Mouse (Mus musculus) retina, embryonic 14.5 days (tissue): ENCODE data around the gene Igf2bp3.
"Not testable (repeated sequence)": the region's sequence is repeated elsewhere in the genome, so short reads cannot be mapped to it uniquely, and the experiment has no call there.

Experiments
- DNase-seq: peaks from one replicate; pipeline ENCODE4 v3.0.0-alpha.2; 2015; ENCODE audit warnings: low spot score

Gene Igf2bp3

DNA sequence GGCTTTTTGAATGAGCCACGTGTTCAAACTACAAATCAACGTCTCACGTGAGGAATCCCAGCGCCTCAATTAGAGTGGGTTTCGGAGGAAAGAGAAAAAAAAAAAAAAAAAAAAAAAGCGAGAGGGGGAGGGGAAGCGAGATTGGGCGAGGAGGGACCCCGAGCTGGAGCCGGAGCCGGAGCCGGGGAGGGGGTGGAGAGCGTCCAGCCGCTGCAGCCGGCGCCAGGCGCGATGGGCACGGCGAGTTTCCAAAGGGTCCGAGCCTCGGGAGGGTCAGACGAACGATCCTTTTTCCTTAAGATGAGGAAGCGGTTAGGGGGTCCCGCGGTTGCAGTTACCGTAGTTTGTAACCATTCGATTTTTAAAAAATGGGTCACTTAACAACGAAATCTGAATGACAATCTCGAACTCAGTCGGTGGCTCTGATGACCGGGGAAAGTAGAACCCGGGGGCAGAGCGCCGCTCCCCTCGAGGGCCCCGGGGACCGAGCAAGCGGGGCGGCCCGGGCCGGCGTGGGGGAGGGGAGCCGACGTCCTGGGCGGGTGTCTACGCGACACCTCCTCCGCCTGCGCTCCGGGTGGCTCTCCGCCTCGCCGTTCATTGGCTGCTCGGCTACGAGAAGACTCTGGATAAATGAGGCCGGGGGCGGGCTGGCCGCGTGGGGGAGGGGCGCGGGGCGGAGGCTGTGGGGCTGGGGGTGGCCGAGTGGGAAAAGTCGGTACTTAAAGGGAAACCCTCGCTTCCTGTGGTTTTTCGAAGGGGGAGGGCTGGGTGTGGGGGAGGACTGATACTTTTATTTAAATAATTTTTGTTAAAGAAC, at the start of gene Igf2bp3:
Gene Igf2bp3 (minus strand): TSS at position 30 of the 820 bp plus-strand sequence.
- DNase-seq: peak; percentile 91

DNA sequence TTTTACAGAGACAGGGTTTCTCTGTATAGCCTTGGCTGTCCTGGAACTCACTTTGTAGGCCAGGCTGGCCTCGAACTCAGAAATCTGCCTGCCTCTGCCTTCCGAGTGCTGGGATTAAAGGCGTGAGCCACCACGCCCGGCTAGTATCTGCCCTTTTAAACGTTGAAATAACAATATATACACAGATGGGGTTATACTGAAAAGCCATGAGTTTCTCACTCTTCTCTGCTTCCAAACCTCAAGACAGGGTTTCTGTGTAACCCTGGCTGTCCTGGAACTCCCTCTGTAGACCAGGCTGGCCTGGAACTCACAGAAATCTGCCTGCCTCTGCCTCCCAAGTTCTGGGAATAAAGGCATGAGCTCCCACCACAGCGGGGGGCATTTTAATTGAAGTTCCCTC, 49.7 kb upstream of the Igf2bp3 start:
- not testable (repeated sequence) for DNase-seq

DNA sequence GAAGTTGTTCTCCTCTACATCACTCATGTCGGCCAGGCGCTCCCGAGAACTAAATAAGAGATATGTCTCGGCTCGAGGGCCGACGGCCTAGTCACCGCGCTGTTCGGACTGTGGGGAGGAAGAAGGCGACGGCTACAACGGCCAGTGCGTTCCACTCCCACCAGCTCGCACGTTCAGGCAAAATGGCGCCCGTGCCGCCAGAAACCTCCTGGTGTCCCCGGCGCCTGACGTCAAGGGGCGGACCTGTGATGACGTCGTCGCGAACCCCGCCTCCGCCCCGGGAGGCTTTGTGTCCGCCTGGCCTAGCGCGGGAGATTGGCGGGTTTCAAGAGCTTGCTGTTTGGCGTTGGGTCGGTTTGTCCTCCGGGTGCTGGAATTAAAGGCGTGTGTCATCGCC, 49.1 kb upstream of the Igf2bp3 start, which contains the start of gene Tra2a:
Gene Tra2a (minus strand): TSS at position 187 of the 397 bp plus-strand sequence.
- DNase-seq: peak; percentile 97

DNA sequence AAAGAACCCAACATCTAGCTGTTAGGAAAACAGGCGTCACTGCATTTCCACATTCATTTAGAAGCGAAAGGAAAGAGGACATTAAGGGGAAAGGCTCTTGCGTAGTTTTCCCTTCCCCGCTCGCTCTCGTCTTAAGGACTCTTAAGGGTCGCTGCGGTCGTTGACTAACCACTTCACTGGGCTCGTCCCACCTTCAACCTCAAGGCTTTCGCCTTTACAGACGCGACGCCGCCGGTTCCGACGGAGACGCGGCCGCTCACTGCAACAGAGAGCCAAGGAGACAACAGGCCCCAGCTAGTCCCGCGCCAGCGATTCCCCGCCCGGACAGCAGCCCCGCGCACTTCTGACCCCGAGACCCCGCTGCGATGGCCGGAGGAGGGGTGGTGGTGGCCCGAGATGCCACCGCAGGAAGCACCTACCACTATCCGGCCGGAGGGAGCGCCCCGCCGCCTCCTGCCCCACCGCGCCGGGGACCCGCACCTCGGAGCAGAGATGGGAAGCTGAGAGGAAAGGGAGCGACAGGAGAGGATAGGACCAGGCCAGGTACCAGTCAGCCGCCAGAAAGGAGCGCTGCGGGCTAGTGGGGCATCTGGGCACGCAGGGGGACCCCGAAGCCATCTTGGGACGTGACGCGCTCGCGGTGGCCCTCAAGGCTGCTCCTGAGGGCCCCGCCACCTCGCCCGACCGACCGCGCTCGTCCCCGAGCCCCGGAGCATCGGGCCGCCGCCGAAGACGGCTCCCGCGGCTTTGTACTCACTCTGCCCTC, 48.5 kb upstream of the Igf2bp3 start:
- DNase-seq: peak; percentile 54

DNA sequence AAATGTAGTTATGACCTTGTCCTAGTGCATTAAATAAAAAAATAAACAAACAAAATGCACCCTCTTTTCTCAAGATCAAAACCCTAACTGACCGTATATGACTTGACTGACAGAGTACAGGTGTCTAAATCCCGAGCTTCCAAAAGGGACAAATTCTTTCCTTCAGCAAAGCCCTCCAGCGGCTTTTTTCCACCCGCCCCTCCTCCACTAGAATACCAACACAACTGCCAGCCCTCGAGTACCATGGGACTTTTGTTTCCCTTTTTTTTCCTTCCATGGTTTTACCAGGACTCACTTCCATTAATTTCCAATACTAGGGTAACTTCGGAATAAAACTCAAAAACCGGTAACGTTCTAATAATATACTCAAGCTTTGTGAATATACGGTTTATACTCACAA, 47.7 kb upstream of the Igf2bp3 start:
- peak; percentile 61 for DNase-seq

DNA sequence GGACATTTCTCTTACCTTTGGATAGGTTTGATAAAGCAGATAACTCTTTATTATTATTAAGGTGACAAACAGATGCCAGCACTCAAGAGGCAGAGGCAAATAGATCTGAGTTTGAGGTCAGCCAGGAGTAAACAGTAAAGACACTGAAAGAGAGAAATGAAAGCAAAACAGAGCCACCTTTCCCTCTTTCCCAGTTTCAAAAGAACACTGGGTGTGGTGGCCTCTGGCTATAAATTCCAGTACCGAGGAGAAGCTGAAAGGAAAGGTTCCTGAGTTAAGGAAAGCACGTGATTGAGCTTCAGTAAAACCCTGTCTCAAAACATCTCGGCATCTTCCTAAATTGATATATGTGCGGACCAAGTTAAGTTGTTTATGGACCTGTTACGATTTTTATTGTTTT, 45.0 kb upstream of the Igf2bp3 start:
- no peak for DNase-seq

DNA sequence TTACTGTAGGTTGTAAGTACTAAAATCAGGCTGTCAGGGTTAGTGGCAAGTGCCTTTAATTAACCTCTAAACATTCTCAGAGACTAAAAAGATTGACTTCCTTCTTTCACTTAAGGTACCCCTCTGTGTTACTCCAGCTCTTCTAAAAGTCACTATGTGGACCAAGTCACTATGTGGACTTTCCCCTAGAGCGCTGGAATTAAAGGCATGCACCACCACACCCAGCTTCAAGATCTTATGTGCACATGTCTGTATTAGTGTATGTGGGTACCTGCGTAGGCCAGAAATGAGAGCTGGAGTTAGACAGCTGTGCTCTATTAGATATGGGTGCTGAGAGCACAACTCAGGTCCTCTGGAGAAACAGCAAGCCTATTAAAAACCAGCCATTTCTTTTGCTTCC, 43.1 kb upstream of the Igf2bp3 start:
- DNase-seq: no peak

DNA sequence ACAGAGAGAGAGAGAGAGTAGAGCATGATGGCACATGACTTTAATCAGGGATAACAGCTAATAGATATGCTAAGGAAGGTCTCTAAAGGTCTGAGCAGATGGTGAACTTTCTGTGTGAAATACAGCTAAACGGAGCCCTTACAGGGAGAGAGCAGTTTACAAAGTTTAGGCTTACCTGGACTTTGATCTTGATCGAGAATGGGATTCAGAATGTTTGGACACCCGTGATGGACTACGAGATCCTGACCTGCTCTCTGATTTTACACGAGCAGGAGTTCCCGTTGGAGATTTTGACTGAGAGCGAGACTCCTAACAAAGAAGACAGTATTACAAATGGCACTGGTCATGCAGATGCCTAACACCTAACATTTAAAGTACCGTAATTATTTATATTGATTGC, 37.5 kb upstream of the Igf2bp3 start:
- DNase-seq: no peak

DNA sequence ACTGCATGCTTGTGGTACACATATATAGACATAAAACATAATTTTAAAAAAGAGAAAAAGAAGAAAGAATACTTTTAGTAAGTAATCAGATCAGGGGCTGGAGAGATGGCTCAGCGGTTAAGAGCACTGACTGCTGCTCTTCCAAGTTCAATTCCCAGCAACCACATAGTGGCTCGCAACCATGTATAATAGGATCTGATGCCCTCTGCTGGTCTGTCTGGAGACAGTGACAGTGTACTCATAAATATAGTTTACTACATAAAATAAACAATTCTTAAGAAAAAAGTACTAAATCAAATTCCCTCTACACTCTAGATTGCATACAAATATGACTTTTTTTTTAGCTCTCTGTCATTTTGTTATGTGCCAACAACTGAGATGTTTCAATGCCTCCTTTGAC, 36.4 kb upstream of the Igf2bp3 start:
- no peak for DNase-seq

DNA sequence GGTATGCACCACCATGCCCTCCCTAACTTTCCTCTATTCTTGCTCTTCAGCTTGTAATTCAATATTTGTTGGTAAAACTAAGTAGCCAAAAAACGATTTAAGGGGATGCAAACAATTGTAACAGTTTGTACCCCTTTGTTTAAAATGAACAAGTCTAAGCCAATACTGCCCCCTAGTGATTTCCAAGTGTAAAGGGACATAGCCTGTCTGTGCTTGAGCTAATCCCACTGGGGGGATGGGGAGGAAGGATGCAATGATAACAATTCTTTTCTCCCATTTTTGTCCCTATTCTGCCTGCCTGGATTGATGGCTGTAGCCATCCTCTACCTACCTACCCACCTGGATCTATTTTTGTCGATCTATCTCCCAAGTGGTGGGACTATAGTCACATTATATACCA, 32.5 kb upstream of the Igf2bp3 start:
- DNase-seq: peak; percentile 90

DNA sequence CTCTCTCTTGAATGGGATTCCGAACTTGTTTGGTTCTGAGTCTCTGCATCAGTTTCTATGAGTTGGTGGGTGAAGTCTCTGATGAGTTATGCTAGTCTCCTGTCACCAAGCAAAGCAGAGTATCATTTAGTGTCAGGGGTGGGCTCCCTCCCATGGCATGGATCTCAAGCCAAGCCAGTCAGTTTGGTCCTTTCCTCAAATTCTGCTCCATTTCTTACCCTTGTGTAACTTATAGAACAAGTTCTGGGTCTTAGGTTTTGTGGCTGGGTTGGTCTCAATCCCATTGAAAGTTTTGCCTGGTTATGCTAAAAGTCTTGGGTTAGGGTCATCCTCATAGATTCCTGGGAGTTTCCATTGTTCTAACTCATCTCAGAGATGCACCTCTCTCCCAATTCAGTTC, 27.6 kb upstream of the Igf2bp3 start:
- no peak for DNase-seq

DNA sequence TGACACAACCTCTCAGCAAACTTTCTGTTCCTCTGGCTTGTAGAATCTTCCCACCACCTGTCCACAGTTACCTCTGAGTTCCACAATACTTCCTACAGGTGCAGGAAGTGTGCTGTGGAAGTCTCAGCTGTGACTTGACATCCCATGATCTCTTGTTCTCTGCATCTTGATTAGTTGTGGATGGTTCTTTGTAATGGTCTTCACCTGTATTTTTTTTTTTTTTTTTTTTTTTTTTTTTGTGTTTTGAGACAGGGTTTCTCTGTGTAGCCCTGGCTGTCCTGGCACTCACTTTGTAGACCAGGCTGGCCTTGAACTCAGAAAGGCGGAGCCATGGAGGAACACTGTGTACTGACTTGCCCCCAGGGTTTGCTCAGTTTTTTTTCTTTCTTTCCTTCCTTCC, 26.8 kb upstream of the Igf2bp3 start:
- no peak for DNase-seq

DNA sequence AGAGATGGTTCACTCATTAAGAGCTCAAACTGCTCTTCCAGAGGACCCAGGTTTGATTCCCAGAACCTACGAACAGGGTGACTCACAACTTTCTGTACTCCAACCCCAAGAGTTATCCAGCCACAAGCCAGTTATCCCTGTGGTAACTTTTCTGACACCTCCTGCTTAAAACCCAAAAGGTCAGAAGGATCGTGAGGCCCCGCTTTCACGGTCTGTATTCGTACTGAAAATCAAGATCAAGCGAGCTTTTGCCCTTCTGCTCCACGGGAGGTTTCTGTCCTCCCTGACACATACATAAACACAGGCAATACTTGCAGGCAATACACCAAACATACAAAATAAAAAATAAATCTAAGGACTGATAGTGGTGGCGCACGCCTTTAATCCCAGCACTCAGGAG, 21.6 kb upstream of the Igf2bp3 start:
- DNase-seq: peak; percentile 85

DNA sequence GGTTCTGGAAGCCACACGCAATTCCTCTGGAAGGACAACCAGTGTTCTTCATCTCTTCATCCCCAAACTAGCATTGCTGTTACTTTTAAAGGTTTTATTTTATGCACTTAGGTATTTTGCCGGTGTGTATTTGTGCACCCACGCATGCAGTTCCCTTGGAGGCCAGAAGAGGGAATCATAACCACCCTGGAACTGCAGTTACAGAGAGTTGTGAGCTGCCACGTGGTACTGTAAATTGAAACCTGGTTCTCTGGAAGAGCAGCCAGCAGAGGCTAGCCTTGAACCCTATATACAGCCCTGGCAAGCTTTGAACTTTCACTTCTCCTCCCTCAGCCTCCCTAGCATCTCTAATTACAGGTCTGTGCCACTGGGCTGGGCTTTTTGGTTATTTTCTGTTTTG, 18.6 kb upstream of the Igf2bp3 start:
- DNase-seq: no peak

DNA sequence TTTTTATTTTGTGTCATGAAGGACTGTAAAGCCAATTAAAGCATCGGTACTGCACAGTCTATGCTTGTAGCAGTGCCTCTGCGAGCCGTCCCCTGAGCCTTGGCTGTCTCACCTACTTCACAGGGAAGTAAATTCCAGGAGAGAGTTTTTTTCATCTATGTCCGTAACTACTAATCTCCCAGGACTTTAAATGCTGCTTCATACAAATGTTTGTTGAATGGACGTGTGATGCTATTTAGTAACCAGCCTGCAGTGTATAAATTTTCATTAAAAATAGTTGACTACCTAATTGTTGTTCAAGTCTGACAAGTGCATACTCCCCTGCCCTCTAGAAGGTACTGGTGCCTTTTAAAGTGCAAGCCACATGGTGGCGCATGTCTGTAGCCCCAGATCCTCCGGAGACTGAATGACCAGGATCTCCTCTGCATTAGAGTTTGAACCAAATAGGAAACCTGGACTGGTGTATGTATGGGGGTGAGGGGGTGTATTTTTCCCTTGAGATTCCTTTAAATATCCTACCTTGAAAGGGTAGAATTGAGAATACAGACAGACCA, 13.4 kb upstream of the Igf2bp3 start:
- peak; percentile 76 for DNase-seq

DNA sequence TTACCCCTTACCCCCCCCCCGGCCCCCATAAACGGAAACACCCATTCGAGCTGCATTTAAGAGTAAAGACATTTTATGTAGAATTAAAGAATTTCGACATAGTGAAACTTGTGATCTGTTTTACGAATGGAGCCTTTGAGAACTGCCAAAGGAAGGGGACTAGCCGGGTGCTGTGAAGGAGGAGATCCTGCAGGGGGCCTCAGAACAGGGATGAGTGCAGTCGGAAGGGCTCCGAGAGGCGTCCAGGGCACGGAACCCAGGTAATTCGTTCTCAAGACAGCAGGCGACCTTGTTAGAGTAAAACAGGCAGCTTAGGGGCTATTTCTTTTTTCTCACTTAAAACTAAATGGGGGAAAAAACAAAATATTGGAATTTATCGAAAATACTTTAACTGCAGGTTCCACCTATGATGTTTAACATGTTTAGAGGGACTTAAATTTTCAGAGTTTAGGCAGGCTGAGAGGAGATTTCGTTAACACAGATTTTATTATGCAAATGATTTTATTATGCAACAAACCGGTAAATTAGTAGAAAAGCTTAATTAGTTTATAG, 12.5 kb upstream of the Igf2bp3 start:
- DNase-seq: peak; percentile 79

DNA sequence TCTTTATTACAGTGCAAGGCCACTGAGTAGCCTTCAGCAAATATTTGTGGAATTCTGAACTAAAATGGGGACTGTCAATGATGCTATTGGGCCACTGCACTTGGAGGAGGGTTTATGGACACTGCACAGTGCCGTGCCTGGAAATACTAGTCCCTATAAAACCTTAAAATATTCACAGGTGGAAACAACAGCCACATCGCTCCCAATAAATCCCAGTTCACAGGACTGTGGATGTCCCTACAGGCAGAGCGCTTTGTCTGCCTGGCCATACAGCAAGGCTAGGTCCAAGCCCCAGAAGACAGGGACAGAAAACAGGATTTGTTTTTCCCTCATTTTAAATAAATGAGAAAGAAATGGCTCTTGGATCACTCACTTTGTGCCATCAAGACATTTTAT, 11.0 kb upstream of the Igf2bp3 start:
- no peak for DNase-seq

DNA sequence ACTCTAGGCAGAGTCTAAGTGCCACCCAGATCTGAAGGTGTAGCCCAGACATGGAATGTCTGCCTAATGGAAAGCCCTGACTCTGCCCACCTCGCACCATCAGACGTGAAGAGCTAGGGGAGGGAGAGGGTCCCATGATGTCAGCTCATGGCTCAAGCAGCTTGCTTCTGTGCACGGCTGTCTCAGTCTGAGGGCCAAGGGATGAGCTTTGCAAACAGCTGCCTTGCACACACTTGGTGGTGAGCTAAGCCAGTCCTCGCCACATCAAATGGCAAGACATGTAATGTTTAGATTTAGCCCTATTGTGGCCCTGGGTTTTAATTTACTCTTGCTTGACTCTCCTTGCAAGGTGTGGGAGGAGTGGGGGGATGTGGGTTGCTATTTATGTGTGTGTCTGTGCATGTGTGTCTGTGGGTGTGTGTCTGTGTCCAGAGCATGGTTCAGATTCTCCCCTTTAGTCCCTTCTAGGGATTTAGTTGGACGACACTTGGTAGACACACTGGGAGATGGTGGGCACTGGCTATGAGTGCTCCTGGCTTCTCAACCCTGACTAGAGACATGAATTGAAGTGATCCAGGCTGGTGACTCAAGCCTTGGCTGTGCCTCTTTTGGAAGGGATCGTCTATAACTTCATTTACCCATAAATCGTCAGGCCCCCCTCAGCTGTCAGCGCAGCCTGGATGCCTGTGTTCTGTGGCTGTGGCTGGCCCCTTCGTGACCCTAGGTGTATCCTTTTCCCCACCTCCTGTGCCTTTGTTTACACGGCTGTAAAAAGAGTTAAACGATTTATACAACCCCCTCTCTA, 10.4 kb upstream of the Igf2bp3 start:
- DNase-seq: no peak

DNA sequence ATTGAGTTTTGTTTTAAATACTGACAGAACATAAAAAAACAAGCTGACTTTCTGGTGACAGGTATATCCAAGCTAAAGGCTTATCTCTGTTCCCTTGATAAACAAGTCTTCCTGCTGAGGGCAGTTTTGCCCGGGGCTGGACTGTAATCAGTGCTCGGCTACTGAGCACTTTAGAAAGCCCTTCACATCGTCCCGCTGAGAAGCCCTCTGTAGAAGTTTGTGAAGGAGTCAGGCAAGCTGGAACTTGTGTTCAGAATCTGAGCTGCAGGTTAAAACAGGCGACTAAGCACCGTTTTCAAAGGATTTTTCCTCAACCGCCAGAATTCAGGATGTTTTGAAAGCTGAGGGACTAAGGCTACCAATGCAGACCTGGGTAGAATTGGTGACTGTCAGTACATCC, 7.1 kb upstream of the Igf2bp3 start:
- no peak for DNase-seq

DNA sequence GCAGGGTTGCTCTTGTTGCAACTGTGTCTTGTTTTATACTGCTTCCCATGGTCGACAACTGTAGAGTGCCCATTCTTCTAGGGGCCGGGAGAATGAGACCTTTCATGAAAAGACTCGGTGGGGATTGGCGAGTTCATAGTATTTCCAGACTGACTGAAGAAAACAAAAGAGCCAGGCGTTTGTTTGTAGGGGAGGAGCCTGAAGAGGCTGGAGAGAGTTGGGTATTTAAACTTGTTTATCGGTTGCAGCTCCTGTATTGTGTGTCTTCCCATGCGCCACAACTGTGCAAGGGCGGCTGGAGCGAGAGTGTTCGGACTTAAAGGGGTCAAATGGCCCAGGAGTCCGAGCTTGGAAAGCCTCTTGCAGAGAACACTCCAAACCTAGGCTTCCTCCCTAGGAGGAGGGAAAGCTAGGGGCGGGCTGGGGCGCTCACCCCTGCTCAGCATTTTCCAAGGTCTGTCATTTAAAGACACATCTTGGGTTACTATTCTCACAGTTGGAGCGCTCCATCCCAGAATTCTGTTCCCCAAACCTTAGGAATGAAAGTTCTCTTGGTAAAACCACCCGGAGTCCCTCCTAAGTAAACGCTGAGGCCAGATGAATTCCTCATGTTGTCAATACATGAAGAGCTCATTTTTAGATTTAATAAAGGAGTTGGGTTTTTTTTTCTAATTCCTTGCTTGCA, 5.3 kb upstream of the Igf2bp3 start:
- DNase-seq: peak; percentile 50

DNA sequence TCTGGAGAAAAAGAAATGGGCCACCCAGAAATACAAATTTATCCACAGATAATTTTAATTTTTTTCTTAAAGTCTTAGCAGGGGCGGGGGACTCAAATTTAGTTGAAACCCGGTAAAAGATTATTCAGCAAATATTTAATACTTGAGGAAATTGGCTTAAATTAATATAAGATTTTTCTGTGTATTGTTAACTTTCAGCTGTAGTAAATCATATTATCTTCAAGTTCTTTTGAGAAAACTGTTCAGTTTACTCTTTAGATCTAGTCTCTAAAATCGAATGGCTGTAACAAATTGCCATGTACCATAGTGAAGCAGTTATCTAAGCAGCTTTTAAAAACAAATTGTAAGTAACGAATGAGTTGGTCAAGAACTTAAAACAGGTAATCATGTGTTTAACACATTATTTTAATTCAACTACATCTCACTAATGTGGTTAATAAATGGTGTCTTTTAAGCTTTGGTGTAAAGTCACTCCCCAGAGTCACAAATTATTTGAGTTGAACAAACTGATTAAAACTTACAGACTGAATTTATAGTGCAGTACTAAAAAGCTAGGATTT, 4.3 kb upstream of the Igf2bp3 start:
- no peak for DNase-seq
